Mouse (Mus musculus): ENCODE data around the gene Jph2.

Jph2 gene

DNA sequence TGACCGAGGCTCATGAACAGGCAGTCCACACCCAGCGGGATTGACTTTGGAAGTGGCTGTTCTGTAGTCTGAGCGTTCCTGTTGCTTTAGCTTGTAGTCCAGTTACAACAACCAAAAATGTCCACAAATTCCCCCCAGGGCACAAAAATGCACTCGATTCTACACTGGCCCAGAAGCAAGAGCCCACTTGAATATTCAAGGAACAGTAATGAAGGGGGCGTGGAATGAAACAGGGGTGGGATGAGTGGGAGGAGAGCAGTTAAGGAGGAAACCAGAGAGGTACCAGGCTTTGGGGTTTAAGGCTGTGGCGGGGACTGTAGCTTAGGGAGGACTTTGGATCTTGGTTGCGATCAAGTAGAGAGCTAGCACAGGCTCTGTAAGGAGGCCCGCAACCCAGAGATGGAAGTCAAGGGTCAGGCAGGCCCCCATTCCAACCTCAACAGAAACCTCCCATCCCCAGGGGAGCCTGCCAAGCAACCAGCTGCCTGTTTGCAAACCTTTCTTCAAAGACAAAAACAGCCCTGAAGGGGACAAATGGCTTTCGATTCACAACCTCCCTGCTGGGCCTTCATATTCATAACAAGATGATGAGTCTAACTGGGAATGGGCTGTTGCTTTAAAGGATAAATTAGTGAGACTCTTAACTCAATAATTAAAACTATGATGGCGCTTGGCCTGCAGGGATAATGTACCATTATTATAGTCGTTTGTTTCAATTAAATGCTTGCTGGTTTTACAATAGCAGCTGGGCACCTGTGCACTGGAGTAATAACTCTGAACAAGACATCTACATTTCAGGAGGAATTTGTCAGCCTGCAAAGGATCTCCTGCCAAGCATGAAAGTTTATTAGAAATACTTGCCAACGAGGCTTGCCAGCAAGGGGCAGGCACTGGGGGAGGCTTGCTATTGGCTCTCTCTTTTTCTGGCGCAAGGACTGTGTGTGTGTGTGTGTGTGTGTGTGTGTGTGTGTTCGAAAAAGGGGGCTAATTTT lies 97.4 kb downstream of the Jph2 start:
- DNase-seq, result peak; percentile 47

DNA sequence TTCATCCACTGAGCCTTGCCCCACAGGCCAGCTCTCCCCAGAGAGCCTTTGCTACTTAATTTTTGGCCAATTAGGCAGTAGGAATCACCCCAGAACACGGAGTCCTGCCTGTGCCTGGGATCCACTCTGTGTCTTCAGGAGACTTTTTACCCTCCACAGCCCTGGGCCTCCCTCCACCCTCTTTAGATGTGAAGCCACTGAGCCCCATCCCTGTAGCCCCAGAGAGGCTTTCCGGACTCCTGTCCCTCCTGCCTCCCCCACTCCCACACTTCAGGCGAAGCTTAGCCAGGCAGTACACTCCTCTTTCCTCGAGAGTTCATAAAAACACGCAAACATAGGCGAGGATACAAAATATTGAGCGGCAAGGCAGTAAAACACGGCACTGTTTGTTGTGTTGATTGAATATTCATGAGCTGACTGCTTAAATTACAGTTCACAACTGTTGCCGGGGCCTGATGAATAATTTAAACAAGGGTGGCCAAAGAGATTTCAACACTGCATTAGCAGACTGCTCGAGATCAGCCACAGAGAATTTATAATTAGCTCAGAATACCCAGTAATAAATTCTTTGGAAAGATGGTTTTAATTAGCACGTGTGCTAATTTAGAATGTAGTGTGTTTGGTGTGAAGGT lies 100.7 kb downstream of the Jph2 start:
- no peak for DNase-seq

DNA sequence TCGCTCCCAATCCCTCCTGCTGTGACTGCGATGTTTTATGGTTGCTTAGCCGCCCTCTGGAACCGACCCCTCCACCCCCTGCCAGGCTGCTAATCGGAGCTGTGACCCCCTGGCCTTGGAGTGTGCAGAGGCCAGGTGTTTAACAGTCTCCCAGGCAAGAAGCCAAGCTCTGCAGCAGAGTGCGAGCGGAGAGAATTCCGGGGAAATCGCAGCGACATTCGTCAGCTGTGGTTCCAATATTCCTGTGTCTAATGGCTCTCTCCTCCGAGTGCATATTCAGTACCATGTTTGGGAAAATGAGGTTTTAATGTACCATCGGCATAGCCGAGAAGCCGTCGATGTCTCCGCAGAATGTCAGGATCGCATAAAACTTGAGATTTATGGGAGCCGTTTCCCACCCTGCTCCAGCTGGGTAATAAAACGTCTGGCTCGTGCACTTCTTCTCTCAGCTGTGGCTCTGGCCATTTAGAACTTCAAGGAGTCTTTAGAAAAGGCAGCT lies 108.9 kb downstream of the Jph2 start:
- no peak for DNase-seq
